In the genomic region with DNA sequence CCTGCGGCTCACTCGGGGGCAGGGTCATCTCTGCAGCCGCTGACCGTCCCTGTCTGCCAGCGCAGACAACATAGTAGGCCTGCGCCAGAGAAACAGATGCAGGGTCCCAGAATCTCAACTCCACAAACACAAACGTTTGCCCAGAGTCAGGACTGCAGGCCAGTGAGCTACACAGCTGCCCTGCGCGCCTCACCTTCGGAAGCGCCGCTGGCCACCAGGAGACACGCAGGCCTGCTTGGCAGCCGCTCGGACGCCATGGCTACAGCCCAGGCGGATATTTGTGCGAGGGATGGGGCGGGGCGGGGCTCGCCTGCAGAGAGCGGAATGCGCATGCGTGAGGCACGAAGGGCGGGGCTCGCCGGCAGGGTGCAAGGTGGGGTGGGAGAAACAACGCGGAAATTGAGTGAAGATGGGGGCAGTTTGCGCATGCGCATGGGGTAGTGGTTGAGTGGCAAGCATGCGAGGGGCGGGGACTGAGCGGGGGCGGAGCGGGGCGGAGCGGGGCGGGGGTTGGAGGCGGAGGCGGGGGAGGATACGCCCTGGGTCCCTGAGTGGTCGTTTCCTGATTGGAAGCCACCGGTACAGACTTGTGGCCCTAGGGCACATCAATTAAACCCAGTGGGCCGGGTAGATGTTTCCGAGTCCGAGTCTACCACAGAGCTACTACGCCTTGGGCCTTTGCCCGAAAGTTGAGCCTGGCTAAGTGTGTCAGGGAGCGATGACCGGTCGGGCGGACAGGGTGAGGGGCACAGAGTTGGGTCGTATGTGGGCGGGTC, we compare ENCODE assay signal across 7 mouse cellular contexts. TPM values are rescaled to one million over a fixed set of nuclear protein-coding genes. Genes with fewer than 3 reads are reported as not detected.
A peak's percentile ranks its signal among the peaks of the same experiment; 100 is the strongest.
DNase-seq lines count a peak whose midpoint lies in the region; ATAC-seq lines count a peak whose summit lies in the region.

A gene (minus strand): TSS at position 328 of the 776 bp plus-strand sequence.

- H3K9ac ChIP-seq in intestine, embryonic 15.5 days = peak within 1 kb of the TSS; percentile 73

- H3K27ac ChIP-seq in intestine, embryonic 15.5 days = peak within 1 kb of the TSS; percentile 79
- H3K27ac ChIP-seq in midbrain, embryonic 10.5 days (replicated peaks) = peak within 1 kb of the TSS; percentile 91

- peak within 1 kb of the TSS; percentile 69 for H3K4me3 ChIP-seq in intestine, embryonic 15.5 days (replicated peaks)
- peak within 1 kb of the TSS; percentile 81 for H3K4me3 ChIP-seq in midbrain, embryonic 10.5 days

- H3K9me3 ChIP-seq in intestine, embryonic 15.5 days = no peaks in the 10 kb centered on the region
- H3K9me3 ChIP-seq in midbrain, embryonic 10.5 days (replicated peaks) = no peaks in the 10 kb centered on the region

- peak within 1 kb of the TSS; percentile 85 for H3K4me2 ChIP-seq in intestine, embryonic 15.5 days (replicated peaks)

- no peaks in the 10 kb centered on the region for H3K27me3 ChIP-seq in intestine, embryonic 15.5 days (replicated peaks)
- H3K27me3 ChIP-seq in midbrain, embryonic 10.5 days (ENCODE audit: low read depth, poor library complexity, severe bottlenecking) = no peaks in the 10 kb centered on the region

- peak; percentile 99 for DNase-seq in adrenal gland, adult 18-20 months (ENCODE audit: low spot score in 2 of 2)
- peak; percentile 99 for DNase-seq in embryo, embryonic 11 days
- DNase-seq in gastrocnemius, postnatal 36 days = peak; percentile 98 to 100
- peak; percentile 98 to 99 for DNase-seq in left cerebral cortex, postnatal 25 days (ENCODE audit: low spot score in 2 of 2)
- peak; percentile 100 for DNase-seq in midbrain, embryonic 10.5 days (ENCODE audit: low spot score)
- DNase-seq in right cerebral cortex, postnatal 4 days = peak; percentile 100

- H3K36me3 ChIP-seq in intestine, embryonic 15.5 days = peaks cover 10% of the 10 kb centered on the region; the same call in 1 of the 2 replicates
- H3K36me3 ChIP-seq in midbrain, embryonic 10.5 days = peaks cover 20% of the 10 kb centered on the region

- peaks cover 16% of the 10 kb centered on the region for H3K4me1 ChIP-seq in intestine, embryonic 15.5 days (replicated peaks)
- peaks cover 24% of the 10 kb centered on the region for H3K4me1 ChIP-seq in midbrain, embryonic 10.5 days

- under 1% methylated on average over 56 of the region's 56 CpGs for WGBS in intestine, embryonic 15.5 days
- whole genome bisulfite sequencing in midbrain, embryonic 10.5 days = under 1% methylated on average over 56 of the region's 56 CpGs

- ATAC-seq in intestine, embryonic 15.5 days = peak; percentile 94

- intact Hi-C loops in gastrocnemius, postnatal 36 days (cut with DNase I) = no loop called here
- intact Hi-C loops in left cerebral cortex, postnatal 25 days (cut with DNase I) = loop anchor here (2.0 to 5.0 kb wide), 2 partner anchors 21 to 43 kb away; a partner anchor contains a TSS

RNA-seq across cellular contexts. Expression of the gene that starts here (rescaled TPM):
- 10 to 100 TPM; 25.5 to 35.3 TPM for total RNA-seq in adrenal gland, adult 18-20 months (2021)
- total RNA-seq in gastrocnemius, postnatal 36 days (2021) = 1 to 10 TPM; 6.3 to 6.7 TPM
- polyA plus RNA-seq in intestine, embryonic 15.5 days (2015; fragmentation: Nextera tagmentation; extraction: Ambion mirVana) = 47.4 and 49.2 TPM in 2 replicates
- total RNA-seq in left cerebral cortex, postnatal 25 days (2021) = 10 to 100 TPM; 41.3 to 48.4 TPM
- polyA plus RNA-seq in midbrain, embryonic 10.5 days (2016; fragmentation: Nextera tagmentation; extraction: Ambion mirVana) = 45.1 and 47.0 TPM in 2 replicates

Comparison
In these comparisons a context has a peak if more than half of its experiments do, and no peak if none do; other contexts are left out.
1. Peak in every context shown above with its lines: DNase-seq, ATAC-seq, H3K4me3 ChIP-seq and H3K27ac ChIP-seq.